Mouse (Mus musculus): ENCODE data around the gene Dynlt1b.
"Not testable (repeated sequence)": the region's sequence is repeated elsewhere in the genome, so short reads cannot be mapped to it uniquely, and the experiment has no call there.

- not testable (repeated sequence) for TF ChIP-seq GATA1 (IDR thresholded peaks at IDR 0.05; ENCODE audit: borderline replicate concordance, low read length); FLI1 (IDR thresholded peaks at IDR 0.05; ENCODE audit: low read length)
These were observed 37.2 kb upstream of the Dynlt1b start for GRCm38 (mm10) chr17:6392473-6393340.

Measured in megakaryocyte, embryonic 14.5 days (primary cell).